Mouse (Mus musculus) hindbrain, embryonic 11.5 days (tissue): ENCODE measurements around the gene C2cd2. TPM values are rescaled to one million over a fixed set of nuclear protein-coding genes. Genes with fewer than 3 reads are reported as not detected.

Experiments used
- ATAC-seq: fragments of 200-750 bp; cut with Nextera tagmentation; 2 replicates; pipeline ENCODE4 v1.8.0; 2017; ENCODE audit warnings: mild to moderate bottlenecking, moderate TSS enrichment, moderate library complexity; ENCODE audit not compliant: low FRiP score
- DNase-seq: peaks from one replicate; pipeline ENCODE4 v3.0.0-alpha.2; 2015; ENCODE audit warnings: low spot score
- H3K27ac ChIP-seq: fragments of 300-500 bp; sonication (generic); 2 replicates; pipeline ENCODE4 v1.5.1; 2014; ENCODE audit warnings: mild to moderate bottlenecking, low read depth, low read length
- H3K27me3 ChIP-seq: fragments of 300-500 bp; sonication (generic); 2 replicates; pipeline ENCODE4 v1.6.1; 2014; ENCODE audit warnings: mild to moderate bottlenecking, low read length, moderate library complexity, mixed read lengths; ENCODE audit not compliant: control insufficient read depth, insufficient read depth
- H3K36me3 ChIP-seq: fragments of 300-500 bp; sonication (generic); 2 replicates; pipeline ENCODE4 v1.6.1; 2014; ENCODE audit warnings: mild to moderate bottlenecking, low read length, moderate library complexity, mixed read lengths; ENCODE audit not compliant: control insufficient read depth, insufficient read depth
- H3K4me1 ChIP-seq: fragments of 300-500 bp; sonication (generic); replicated peaks from 2 replicates; pipeline ENCODE4 v1.6.1; 2014; ENCODE audit warnings: low read length, mixed read lengths; ENCODE audit not compliant: control insufficient read depth, insufficient read depth
- H3K4me2 ChIP-seq: fragments of 300-500 bp; sonication (generic); replicated peaks from 2 replicates; pipeline ENCODE4 v1.6.1; 2014; ENCODE audit warnings: mild to moderate bottlenecking, low read depth, low read length
- H3K4me3 ChIP-seq: fragments of 300-500 bp; sonication (generic); 2 replicates; pipeline ENCODE4 v1.5.1; 2014; ENCODE audit warnings: low read depth, low read length
- H3K9ac ChIP-seq: fragments of 300-500 bp; sonication (generic); 2 replicates; pipeline ENCODE4 v1.6.1; 2014; ENCODE audit warnings: low read depth, low read length
- H3K9me3 ChIP-seq: fragments of 300-500 bp; sonication (generic); 2 replicates; pipeline ENCODE4 v1.6.1; 2016; ENCODE audit warnings: low read length; ENCODE audit not compliant: control insufficient read depth
- WGBS: fragments of 180-500 bp; shearing (Covaris S2); extraction: QIAGEN DNeasy Blood & Tissue Kit; methylation state at CpG from one replicate; pipeline ENCODE4 v1.1.7; 2014; 5-methylcytosine and 5-hydroxymethylcytosine counted together
- polyA plus RNA-seq: library from polyadenylated mRNA; unstranded; fragments of >200 nt; fragmentation: Nextera tagmentation; extraction: Ambion mirVana; gene quantifications from 2 replicates; pipeline ENCODE4 v1.2.1, GENCODE M21; 2014

The C2cd2 gene
- polyA plus RNA-seq, 1 experiment from 2014 or later: 14.3 TPM

- H3K27ac ChIP-seq: no peak overlapping the region
- no peak for DNase-seq
- H3K27me3 ChIP-seq: no peaks in the 10 kb centered on the region
- H3K4me3 ChIP-seq: no peak overlapping the region
- H3K9ac ChIP-seq: no peak overlapping the region
- no peaks in the 10 kb centered on the region for H3K9me3 ChIP-seq
- no peak overlapping the region for H3K4me2 ChIP-seq
- H3K36me3 ChIP-seq: no peaks in the 10 kb centered on the region
- H3K4me1 ChIP-seq: no peaks in the 10 kb centered on the region
- no peak for ATAC-seq
These were observed 49.5 kb downstream of the C2cd2 start for GRCm38 (mm10) chr16:97912873-97913272.

GRCm38 (mm10) chr16:97909356-97909755 lies 53.0 kb downstream of the C2cd2 start:
- no peak for ATAC-seq
- Histone ChIP-seq H3K4me1 (no peaks in the 10 kb centered on the region), H3K4me2 (no peak overlapping the region), H3K9ac (no peak overlapping the region), H3K4me3 (no peak overlapping the region), H3K27ac (no peak overlapping the region), H3K27me3 (no peaks in the 10 kb centered on the region), H3K9me3 (no peaks in the 10 kb centered on the region), H3K36me3 (no peaks in the 10 kb centered on the region)
- 100% methylated on average over 1 of the region's 1 CpGs for WGBS
- no peak for DNase-seq

GRCm38 (mm10) chr16:97907496-97907895 lies 54.9 kb downstream of the C2cd2 start:
- Histone ChIP-seq H3K27me3 (no peaks in the 10 kb centered on the region), H3K36me3 (no peaks in the 10 kb centered on the region), H3K4me1 (no peaks in the 10 kb centered on the region), H3K9ac (no peak overlapping the region), H3K4me2 (no peak overlapping the region), H3K4me3 (no peak overlapping the region), H3K27ac (no peak overlapping the region), H3K9me3 (no peaks in the 10 kb centered on the region)
- DNase-seq: no peak
- 77% methylated on average over 6 of the region's 6 CpGs for WGBS
- ATAC-seq: no peak

- no peak overlapping the region for H3K27ac ChIP-seq
- no peak overlapping the region for H3K9ac ChIP-seq
- H3K36me3 ChIP-seq: no peaks in the 10 kb centered on the region
- no peak overlapping the region for H3K4me2 ChIP-seq
- H3K4me1 ChIP-seq: no peaks in the 10 kb centered on the region
- no peaks in the 10 kb centered on the region for H3K9me3 ChIP-seq
- H3K4me3 ChIP-seq: no peak overlapping the region
- no peaks in the 10 kb centered on the region for H3K27me3 ChIP-seq
- DNase-seq (no peak), ATAC-seq (no peak)
These were observed 56.1 kb downstream of the C2cd2 start for GRCm38 (mm10) chr16:97906337-97906736.

GRCm38 (mm10) chr16:97905449-97905991 lies 56.9 kb downstream of the C2cd2 start:
- no peaks in the 10 kb centered on the region for H3K27me3 ChIP-seq
- DNase-seq (no peak), ATAC-seq (no peak)
- H3K4me1 ChIP-seq: no peaks in the 10 kb centered on the region
- no peak overlapping the region for H3K4me3 ChIP-seq
- no peak overlapping the region for H3K27ac ChIP-seq
- WGBS: 91% methylated on average over 2 of the region's 2 CpGs
- no peaks in the 10 kb centered on the region for H3K36me3 ChIP-seq
- no peak overlapping the region for H3K4me2 ChIP-seq
- no peak overlapping the region for H3K9ac ChIP-seq
- no peaks in the 10 kb centered on the region for H3K9me3 ChIP-seq

- 90% methylated on average over 3 of the region's 3 CpGs for WGBS
- Histone ChIP-seq H3K36me3 (no peaks in the 10 kb centered on the region), H3K9me3 (no peaks in the 10 kb centered on the region), H3K27me3 (no peaks in the 10 kb centered on the region), H3K4me1 (no peaks in the 10 kb centered on the region), H3K4me2 (no peak overlapping the region), H3K27ac (no peak overlapping the region), H3K4me3 (no peak overlapping the region), H3K9ac (no peak overlapping the region)
- DNase-seq (no peak), ATAC-seq (no peak)
These were observed 58.4 kb downstream of the C2cd2 start for GRCm38 (mm10) chr16:97904035-97904434.

- Histone ChIP-seq H3K4me1 (no peaks in the 10 kb centered on the region), H3K27me3 (no peaks in the 10 kb centered on the region), H3K27ac (no peak overlapping the region), H3K36me3 (no peaks in the 10 kb centered on the region), H3K4me3 (no peak overlapping the region), H3K9me3 (no peaks in the 10 kb centered on the region), H3K4me2 (no peak overlapping the region), H3K9ac (no peak overlapping the region)
- no peak for ATAC-seq
- no peak for DNase-seq
- WGBS: 77% methylated on average over 5 of the region's 5 CpGs
These were observed 64.9 kb downstream of the C2cd2 start for GRCm38 (mm10) chr16:97897346-97898024.

- no peaks in the 10 kb centered on the region for H3K27me3 ChIP-seq
- no peak for ATAC-seq
- no peak for DNase-seq
- H3K36me3 ChIP-seq: no peaks in the 10 kb centered on the region
- no peak overlapping the region for H3K27ac ChIP-seq
- no peak overlapping the region for H3K4me2 ChIP-seq
- no peaks in the 10 kb centered on the region for H3K4me1 ChIP-seq
- no peak overlapping the region for H3K9ac ChIP-seq
- H3K9me3 ChIP-seq: no peaks in the 10 kb centered on the region
- H3K4me3 ChIP-seq: no peak overlapping the region
These were observed 74.6 kb downstream of the C2cd2 start for GRCm38 (mm10) chr16:97887762-97888161.

- Histone ChIP-seq H3K36me3 (no peaks in the 10 kb centered on the region), H3K4me3 (no peak overlapping the region), H3K4me1 (no peaks in the 10 kb centered on the region), H3K9me3 (no peaks in the 10 kb centered on the region), H3K9ac (no peak overlapping the region), H3K27me3 (no peaks in the 10 kb centered on the region), H3K4me2 (no peak overlapping the region), H3K27ac (no peak overlapping the region)
- ATAC-seq (no peak), DNase-seq (no peak)
- 92% methylated on average over 1 of the region's 1 CpGs for WGBS
These were observed 78.7 kb downstream of the C2cd2 start for GRCm38 (mm10) chr16:97883696-97884095.
